Mouse (Mus musculus): ENCODE data around the gene Dnase1l3.

GRCm38 (mm10) chr14:7956427-7956826 lies 37.9 kb downstream of the Dnase1l3 start:
- TF ChIP-seq CTCF (IDR thresholded peaks at IDR 0.05; ENCODE audit: low read depth, low read length) (no peak), POLR2A (IDR thresholded peaks at IDR 0.05; ENCODE audit: extremely low read depth, insufficient read depth, low read length) (no peak)

Measured in liver, adult 2 months (tissue).